Mouse (Mus musculus): Measurements from ENCODE around the gene A430078G23Rik. TPM values are rescaled to one million over a fixed set of nuclear protein-coding genes. Genes with fewer than 3 reads are reported as not detected.

Gene A430078G23Rik
- polyA plus RNA-seq, 1 experiment, result 3.1 TPM

DNA sequence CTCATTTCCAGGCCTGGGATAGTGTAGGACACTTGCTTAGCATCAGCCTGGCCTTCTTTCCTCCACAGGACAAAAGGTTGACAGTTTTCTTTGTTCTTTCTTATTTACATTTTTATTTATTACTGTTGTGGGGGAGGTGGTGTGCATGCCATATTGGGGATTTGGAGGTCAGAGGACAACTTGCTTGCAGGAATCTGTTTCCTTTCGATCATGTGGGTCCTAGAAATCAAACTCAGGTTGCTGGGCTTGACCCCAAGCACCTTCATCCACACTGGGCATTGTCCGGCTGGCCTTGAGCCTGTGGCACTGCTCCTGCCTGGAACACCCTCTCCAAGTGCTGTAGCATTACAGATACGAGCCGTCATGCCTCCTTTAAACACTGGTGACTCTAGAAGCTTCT lies 63.6 kb downstream of the A430078G23Rik start:
- DNase-seq, result no peak

DNA sequence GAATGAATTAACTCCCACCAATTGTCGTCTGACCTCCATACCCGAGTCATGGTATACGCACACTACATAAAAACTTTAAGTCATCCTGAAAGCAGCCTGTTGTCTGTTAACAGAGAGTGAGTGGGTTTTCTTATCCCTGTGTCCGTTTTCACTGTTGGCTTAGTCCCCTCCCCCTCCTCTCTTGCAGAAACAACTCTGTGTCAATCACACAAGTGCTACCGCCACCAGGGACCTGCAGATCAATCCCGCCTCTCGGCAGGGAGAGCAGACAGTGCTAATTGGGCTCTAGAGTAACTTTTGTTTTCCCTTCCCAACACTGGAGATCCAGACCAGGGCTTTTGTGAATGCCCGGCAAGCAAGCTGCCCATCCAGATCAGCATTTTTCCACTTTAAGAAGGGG lies 64.2 kb downstream of the A430078G23Rik start:
- Histone ChIP-seq H3K4me1 (ENCODE audit: control insufficient read depth, insufficient read depth, low read length) (peaks cover 3% of the 10 kb centered on the region; the same call in 1 of the 2 replicates), H3K4me3 (replicated peaks; ENCODE audit: extremely low read depth, low read depth, low read length) (no peak overlapping the region)
- 42% methylated on average over 8 of the region's 8 CpGs for WGBS
- no peak for DNase-seq
- TF ChIP-seq CTCF (IDR thresholded peaks at IDR 0.05; ENCODE audit: insufficient read depth, low read length) (no peak), POLR2A (IDR thresholded peaks at IDR 0.05; ENCODE audit: borderline replicate concordance, extremely low read depth, low read depth, low read length) (no peak)

More for the DNA sequence above, 63.6 kb downstream of the A430078G23Rik start:
- 70% methylated on average over 4 of the region's 4 CpGs for WGBS
- peaks cover 5% of the 10 kb centered on the region; the same call in 1 of the 2 replicates for H3K4me1 ChIP-seq (ENCODE audit: control insufficient read depth, insufficient read depth, low read length)
- TF ChIP-seq CTCF (IDR thresholded peaks at IDR 0.05; ENCODE audit: insufficient read depth, low read length) (no peak), POLR2A (IDR thresholded peaks at IDR 0.05; ENCODE audit: borderline replicate concordance, extremely low read depth, low read depth, low read length) (no peak)
- H3K4me3 ChIP-seq (replicated peaks; ENCODE audit: extremely low read depth, low read depth, low read length), result no peak overlapping the region

DNA sequence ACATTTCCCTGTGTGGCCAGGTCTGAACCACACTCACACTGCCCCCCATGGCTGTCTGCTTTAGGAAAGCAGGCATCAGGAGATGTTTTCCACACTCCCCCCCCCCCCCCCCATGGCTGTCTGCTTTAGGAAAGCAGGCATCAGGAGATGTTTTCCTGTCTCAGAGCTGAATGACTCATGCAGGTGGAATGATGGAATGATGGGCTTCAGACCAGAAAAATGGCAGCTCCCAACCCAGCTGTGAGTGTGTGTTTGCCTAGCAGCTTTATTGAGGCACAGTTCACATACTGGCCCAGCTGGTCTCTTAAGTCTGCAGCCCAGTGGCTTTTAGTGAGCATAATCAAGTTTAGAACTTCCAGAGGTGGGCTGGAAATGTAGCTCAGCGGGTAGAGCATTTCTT lies 64.9 kb downstream of the A430078G23Rik start:
- WGBS, result 77% methylated on average over 1 of the region's 1 CpGs
- TF ChIP-seq CTCF (IDR thresholded peaks at IDR 0.05; ENCODE audit: insufficient read depth, low read length), result no peak
- no peak for TF ChIP-seq POLR2A (IDR thresholded peaks at IDR 0.05; ENCODE audit: borderline replicate concordance, extremely low read depth, low read depth, low read length)
- Histone ChIP-seq H3K4me1 (ENCODE audit: control insufficient read depth, insufficient read depth, low read length) (peaks cover 3% of the 10 kb centered on the region; the same call in 1 of the 2 replicates), H3K4me3 (replicated peaks; ENCODE audit: extremely low read depth, low read depth, low read length) (no peak overlapping the region)
- DNase-seq, result no peak

DNA sequence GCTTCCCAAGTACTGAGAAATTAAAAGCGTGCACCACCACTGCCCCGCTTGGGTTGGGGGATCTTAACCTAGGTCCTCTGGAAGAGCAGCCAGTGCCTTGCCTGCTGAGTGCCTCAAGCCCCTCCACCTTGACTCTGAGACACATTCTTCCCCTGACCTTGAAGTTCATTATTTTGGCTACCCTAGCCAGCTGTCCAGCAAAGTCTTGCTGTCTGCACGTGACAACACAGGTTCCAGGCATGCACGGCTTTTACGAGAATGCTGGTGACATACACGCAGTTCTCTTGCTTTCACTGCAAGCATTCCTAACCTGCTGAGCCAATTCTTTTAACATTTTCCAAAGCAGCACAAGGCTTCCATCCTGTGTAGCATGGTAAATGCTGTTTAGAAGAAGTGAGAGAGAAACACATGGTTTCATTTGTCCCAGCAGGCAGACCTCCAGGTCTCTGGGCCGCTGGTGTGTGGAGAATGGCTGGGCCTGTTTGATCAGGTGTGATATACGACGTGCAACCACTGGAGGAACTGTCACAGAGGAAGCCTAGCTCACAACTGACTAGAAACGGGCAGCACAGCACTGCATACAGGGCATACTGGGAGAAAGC lies 67.0 kb downstream of the A430078G23Rik start:
- TF ChIP-seq CTCF (IDR thresholded peaks at IDR 0.05; ENCODE audit: insufficient read depth, low read length) (no peak), POLR2A (IDR thresholded peaks at IDR 0.05; ENCODE audit: borderline replicate concordance, extremely low read depth, low read depth, low read length) (no peak)
- Histone ChIP-seq H3K4me1 (ENCODE audit: control insufficient read depth, insufficient read depth, low read length) (peaks cover 3% of the 10 kb centered on the region; the same call in 1 of the 2 replicates), H3K4me3 (replicated peaks; ENCODE audit: extremely low read depth, low read depth, low read length) (no peak overlapping the region)
- 72% methylated on average over 10 of the region's 10 CpGs for WGBS
- no peak for DNase-seq

GRCm38 (mm10) chr8:3421507-3421906 lies 68.3 kb downstream of the A430078G23Rik start:
- DNase-seq, result no peak
- WGBS, result 89% methylated on average over 5 of the region's 5 CpGs
- TF ChIP-seq CTCF (IDR thresholded peaks at IDR 0.05; ENCODE audit: insufficient read depth, low read length), result no peak
- TF ChIP-seq POLR2A (IDR thresholded peaks at IDR 0.05; ENCODE audit: borderline replicate concordance, extremely low read depth, low read depth, low read length), result no peak
- Histone ChIP-seq H3K4me3 (replicated peaks; ENCODE audit: extremely low read depth, low read depth, low read length) (no peak overlapping the region), H3K4me1 (ENCODE audit: control insufficient read depth, insufficient read depth, low read length) (peaks cover 3% of the 10 kb centered on the region; the same call in 1 of the 2 replicates)

DNA sequence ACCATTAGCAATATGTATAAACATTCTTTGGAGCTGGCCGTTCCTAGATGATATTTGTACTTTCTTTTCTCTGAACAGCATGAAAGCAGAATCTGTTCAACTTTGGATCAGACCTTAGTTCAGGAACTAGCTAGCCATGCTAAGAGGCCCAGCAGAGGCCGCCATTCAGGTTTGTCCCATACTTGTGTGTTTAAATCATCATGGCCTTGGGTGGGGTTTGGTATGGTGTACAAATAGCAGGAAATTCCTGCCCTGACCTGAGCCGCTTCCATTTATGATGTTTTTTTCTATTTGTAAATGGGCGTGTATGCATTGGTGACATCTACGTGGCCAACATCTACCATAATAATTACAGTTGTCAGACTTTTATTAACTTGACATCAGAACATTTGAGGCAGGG lies 72.0 kb downstream of the A430078G23Rik start:
- WGBS, result 57% methylated on average over 5 of the region's 5 CpGs
- no peak overlapping the region for H3K4me3 ChIP-seq (replicated peaks; ENCODE audit: extremely low read depth, low read depth, low read length)
- no peak for TF ChIP-seq CTCF (IDR thresholded peaks at IDR 0.05; ENCODE audit: insufficient read depth, low read length)
- no peak for TF ChIP-seq POLR2A (IDR thresholded peaks at IDR 0.05; ENCODE audit: borderline replicate concordance, extremely low read depth, low read depth, low read length)
- no peaks in the 10 kb centered on the region for H3K4me1 ChIP-seq (ENCODE audit: control insufficient read depth, insufficient read depth, low read length)
- no peak for DNase-seq

DNA sequence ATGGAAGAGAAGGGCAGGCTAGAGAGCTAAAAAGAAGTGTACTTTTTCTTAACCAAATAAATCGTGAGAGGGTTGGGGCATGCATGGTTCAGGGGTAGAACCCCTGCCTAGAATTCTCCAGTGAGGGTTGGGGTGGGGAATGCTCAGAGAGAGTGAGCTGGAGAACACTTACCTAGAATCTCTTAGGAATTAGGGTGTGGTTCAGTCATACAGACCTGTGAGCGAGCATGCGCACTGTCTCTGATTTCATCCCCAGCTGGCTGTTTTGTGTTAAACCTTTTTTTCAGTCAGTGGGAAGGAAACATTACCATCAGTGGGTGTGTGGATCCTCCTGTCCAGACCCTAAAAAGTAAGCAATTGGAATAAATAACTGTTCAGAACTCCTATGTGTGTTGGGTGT lies 73.0 kb downstream of the A430078G23Rik start:
- TF ChIP-seq CTCF (IDR thresholded peaks at IDR 0.05; ENCODE audit: insufficient read depth, low read length) (no peak), POLR2A (IDR thresholded peaks at IDR 0.05; ENCODE audit: borderline replicate concordance, extremely low read depth, low read depth, low read length) (no peak)
- 78% methylated on average over 3 of the region's 3 CpGs for WGBS
- Histone ChIP-seq H3K4me3 (replicated peaks; ENCODE audit: extremely low read depth, low read depth, low read length) (no peak overlapping the region), H3K4me1 (ENCODE audit: control insufficient read depth, insufficient read depth, low read length) (no peaks in the 10 kb centered on the region)
- no peak for DNase-seq

- TF ChIP-seq CTCF (IDR thresholded peaks at IDR 0.05; ENCODE audit: insufficient read depth, low read length) (no peak), POLR2A (IDR thresholded peaks at IDR 0.05; ENCODE audit: borderline replicate concordance, extremely low read depth, low read depth, low read length) (no peak)
- 85% methylated on average over 2 of the region's 2 CpGs for WGBS
- Histone ChIP-seq H3K4me1 (ENCODE audit: control insufficient read depth, insufficient read depth, low read length) (no peaks in the 10 kb centered on the region), H3K4me3 (replicated peaks; ENCODE audit: extremely low read depth, low read depth, low read length) (no peak overlapping the region)
- no peak for DNase-seq
Measured at GRCm38 (mm10) chr8:3428426-3428825, 75.2 kb downstream of the A430078G23Rik start.

DNA sequence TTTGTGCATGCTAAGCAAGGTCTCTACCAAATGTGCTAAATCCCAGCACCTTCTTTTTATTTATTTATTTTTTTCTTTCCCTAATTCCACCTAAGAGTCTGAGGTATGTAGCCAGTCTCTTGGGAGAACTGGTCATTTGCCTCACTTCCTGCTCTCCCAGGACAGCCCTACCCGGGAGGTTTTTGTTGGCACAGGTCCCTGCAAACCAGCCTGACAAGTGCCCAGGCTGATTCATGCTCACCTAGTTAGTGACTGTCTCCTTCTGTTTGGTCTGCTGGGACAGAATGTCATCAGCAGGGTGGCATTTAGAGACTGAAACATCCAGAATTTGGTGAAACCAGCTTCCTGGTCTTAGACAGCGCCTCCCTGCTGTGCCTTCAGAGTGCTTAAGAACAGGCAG lies 76.8 kb downstream of the A430078G23Rik start:
- TF ChIP-seq POLR2A (IDR thresholded peaks at IDR 0.05; ENCODE audit: borderline replicate concordance, extremely low read depth, low read depth, low read length), result no peak
- TF ChIP-seq CTCF (IDR thresholded peaks at IDR 0.05; ENCODE audit: insufficient read depth, low read length), result no peak
- Histone ChIP-seq H3K4me1 (ENCODE audit: control insufficient read depth, insufficient read depth, low read length) (no peaks in the 10 kb centered on the region), H3K4me3 (replicated peaks; ENCODE audit: extremely low read depth, low read depth, low read length) (no peak overlapping the region)
- peak; percentile 62 for DNase-seq
- WGBS, result 43% methylated on average over 2 of the region's 2 CpGs

GRCm38 (mm10) chr8:3431113-3431512 lies 77.9 kb downstream of the A430078G23Rik start:
- Histone ChIP-seq H3K4me3 (replicated peaks; ENCODE audit: extremely low read depth, low read depth, low read length) (no peak overlapping the region), H3K4me1 (ENCODE audit: control insufficient read depth, insufficient read depth, low read length) (no peaks in the 10 kb centered on the region)
- WGBS, result 82% methylated on average over 3 of the region's 3 CpGs
- TF ChIP-seq POLR2A (IDR thresholded peaks at IDR 0.05; ENCODE audit: borderline replicate concordance, extremely low read depth, low read depth, low read length) (no peak), CTCF (IDR thresholded peaks at IDR 0.05; ENCODE audit: insufficient read depth, low read length) (no peak)
- no peak for DNase-seq

Data from lung, adult 2 months (tissue).